Mouse (Mus musculus): ENCODE results near the gene Ckmt1.
"Not testable (repeated sequence)": the region's sequence is repeated elsewhere in the genome, so short reads cannot be mapped to it uniquely, and the experiment has no call there.

Ckmt1 gene

GRCm38 (mm10) chr2:121357494-121357893 lies at the start of gene Ckmt1:
Ckmt1 (plus strand) TSS chr2:121357714.
- no peak for DNase-seq (ENCODE audit: low spot score in 2 of 2)

- DNase-seq (ENCODE audit: low spot score in 2 of 2) = no peak
Measured at GRCm38 (mm10) chr2:121308997-121309416, 48.5 kb upstream of the Ckmt1 start.

GRCm38 (mm10) chr2:121316278-121316677 lies 41.2 kb upstream of the Ckmt1 start:
- DNase-seq (ENCODE audit: low spot score in 2 of 2) = no peak

GRCm38 (mm10) chr2:121323041-121323440 lies 34.5 kb upstream of the Ckmt1 start:
- no peak for DNase-seq (ENCODE audit: low spot score in 2 of 2)

- no peak for DNase-seq (ENCODE audit: low spot score in 2 of 2)
Measured at GRCm38 (mm10) chr2:121323693-121324470, 33.6 kb upstream of the Ckmt1 start.

GRCm38 (mm10) chr2:121329492-121329891 lies 28.0 kb upstream of the Ckmt1 start:
- DNase-seq (ENCODE audit: low spot score in 2 of 2) = no peak

GRCm38 (mm10) chr2:121339057-121339456 lies 18.5 kb upstream of the Ckmt1 start:
- DNase-seq (ENCODE audit: low spot score in 2 of 2) = no peak

GRCm38 (mm10) chr2:121353156-121353555 lies 4.4 kb upstream of the Ckmt1 start:
- no peak for DNase-seq (ENCODE audit: low spot score in 2 of 2)

- DNase-seq (ENCODE audit: low spot score in 2 of 2) = no peak
Measured at GRCm38 (mm10) chr2:121354378-121354777, 3.1 kb upstream of the Ckmt1 start.

GRCm38 (mm10) chr2:121354820-121355592 lies 2.5 kb upstream of the Ckmt1 start, which contains the start of gene Ppip5k1:
Ppip5k1 (minus strand) TSS chr2:121355396.
- peak; percentile 95 to 96 for DNase-seq (ENCODE audit: low spot score in 2 of 2)

- no peak for DNase-seq (ENCODE audit: low spot score in 2 of 2)
Measured at GRCm38 (mm10) chr2:121357961-121358360, 447 bp downstream of the Ckmt1 start.

- DNase-seq (ENCODE audit: low spot score in 2 of 2) = peak; percentile 13 to 18
Measured at GRCm38 (mm10) chr2:121358381-121358780, 867 bp downstream of the Ckmt1 start.

- DNase-seq (ENCODE audit: low spot score in 2 of 2) = no peak
Measured at GRCm38 (mm10) chr2:121359461-121359860, 1.9 kb downstream of the Ckmt1 start.

GRCm38 (mm10) chr2:121363656-121364055 lies 6.1 kb downstream of the Ckmt1 start:
- no peak for DNase-seq (ENCODE audit: low spot score in 2 of 2)

- DNase-seq (ENCODE audit: low spot score in 2 of 2) = no peak
Measured at GRCm38 (mm10) chr2:121368831-121369230, 11.3 kb downstream of the Ckmt1 start.

GRCm38 (mm10) chr2:121370921-121371320 lies 13.4 kb downstream of the Ckmt1 start:
- DNase-seq (ENCODE audit: low spot score in 2 of 2) = no peak

GRCm38 (mm10) chr2:121372266-121372665 lies 14.8 kb downstream of the Ckmt1 start:
- no peak for DNase-seq (ENCODE audit: low spot score in 2 of 2)

- DNase-seq (ENCODE audit: low spot score in 2 of 2) = no peak
Measured at GRCm38 (mm10) chr2:121374766-121375165, 17.3 kb downstream of the Ckmt1 start.

- DNase-seq (ENCODE audit: low spot score in 2 of 2) = not testable (repeated sequence)
Measured at GRCm38 (mm10) chr2:121386961-121387575, 29.6 kb downstream of the Ckmt1 start, which contains the start of gene Strc. Strc (minus strand) TSS chr2:121387168.

GRCm38 (mm10) chr2:121396624-121397023 lies 39.1 kb downstream of the Ckmt1 start:
- peak; percentile 49 to 64 for DNase-seq (ENCODE audit: low spot score in 2 of 2)

- no peak for DNase-seq (ENCODE audit: low spot score in 2 of 2)
Measured at GRCm38 (mm10) chr2:121403296-121403695, 45.8 kb downstream of the Ckmt1 start.

GRCm38 (mm10) chr2:121408160-121408559 lies 50.6 kb downstream of the Ckmt1 start:
- DNase-seq (ENCODE audit: low spot score in 2 of 2) = peak; percentile 36 to 45
